Mouse (Mus musculus) lung, postnatal 25 days (tissue): Measurements from ENCODE around the gene Cpne1.

ENCODE experiments used
- DNase-seq: peaks from one replicate; pipeline ENCODE4 v3.0.0; 2022; ENCODE audit warnings: low spot score

Gene Cpne1

DNA sequence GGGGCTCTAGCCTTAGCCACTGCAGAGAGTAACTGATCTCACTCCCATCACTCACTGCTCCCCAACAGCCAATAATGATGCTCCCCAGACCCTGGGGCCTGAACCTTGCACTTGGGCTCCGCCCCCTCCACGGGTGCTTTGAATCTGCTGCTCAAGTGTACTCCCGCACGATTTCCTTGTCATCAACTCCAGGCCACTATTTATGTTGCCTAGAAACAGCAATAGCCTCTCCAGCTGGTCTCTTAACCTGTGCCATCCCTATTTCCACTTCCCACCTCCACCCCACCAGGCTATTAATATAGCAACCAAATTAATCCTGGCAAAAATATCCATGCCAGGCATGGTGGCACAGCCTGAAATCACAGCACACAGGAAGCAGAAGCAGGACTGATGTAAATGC is 32.1 kb downstream of the Cpne1 start:
- DNase-seq = no peak

DNA sequence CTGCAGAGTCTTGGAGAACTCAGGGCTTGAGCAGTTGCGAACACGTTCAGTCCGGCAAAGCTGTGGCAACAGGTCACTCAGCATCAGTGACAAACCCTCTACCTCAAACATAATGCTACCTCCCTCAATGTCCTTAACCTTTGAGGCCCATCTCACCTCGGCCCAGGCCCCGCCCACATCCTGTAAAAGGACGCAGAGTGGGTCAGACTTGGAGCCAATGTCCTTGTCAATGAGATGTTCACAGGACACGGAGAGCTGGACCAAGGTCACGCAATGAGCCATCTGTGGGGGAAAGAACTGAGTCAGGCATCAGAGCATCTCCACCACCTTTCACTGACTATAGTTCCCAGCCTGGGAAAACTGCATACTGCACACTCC is 32.6 kb downstream of the Cpne1 start:
- DNase-seq = no peak

- DNase-seq = no peak
These were observed 33.2 kb downstream of the Cpne1 start for GRCm38 (mm10) chr2:156078421-156079182.

DNA sequence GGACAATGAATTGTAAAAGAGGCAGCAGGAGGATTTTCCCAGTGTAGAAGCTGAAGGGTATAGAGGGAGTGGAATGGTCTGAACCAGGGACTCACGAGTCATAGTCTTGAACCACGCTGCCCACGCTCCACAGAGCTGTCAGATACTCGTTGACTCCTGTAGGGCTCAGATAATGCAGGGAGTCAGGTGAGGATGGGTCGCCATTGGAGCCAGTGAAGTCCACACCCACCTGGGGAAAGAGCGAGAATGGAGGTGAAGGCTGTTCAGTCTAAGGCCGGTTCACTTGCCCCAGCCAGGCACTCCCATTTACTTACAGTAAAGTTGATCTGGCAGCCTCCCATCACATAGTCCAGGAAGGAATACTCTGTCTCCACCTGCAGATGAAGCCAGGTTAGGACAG is 34.3 kb downstream of the Cpne1 start:
- DNase-seq = no peak

DNA sequence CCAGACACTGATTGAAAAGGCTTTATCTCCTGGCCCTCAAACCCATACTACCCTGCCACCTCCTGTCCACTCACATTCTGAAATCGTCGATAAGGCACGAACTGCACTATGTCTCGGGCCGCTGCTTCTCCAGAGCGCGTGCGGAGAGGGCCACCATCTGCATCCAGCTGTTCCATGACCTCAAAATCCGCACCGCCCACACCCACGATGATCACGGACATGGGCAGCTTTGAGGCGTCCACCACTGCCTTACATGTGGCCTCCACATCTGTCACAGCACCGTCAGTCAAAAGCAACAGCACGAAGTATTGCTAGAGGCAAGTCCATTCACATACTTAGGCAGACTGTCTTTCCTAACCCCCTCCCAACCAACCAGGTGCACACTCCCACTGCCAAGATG is 38.0 kb downstream of the Cpne1 start:
- DNase-seq = no peak

DNA sequence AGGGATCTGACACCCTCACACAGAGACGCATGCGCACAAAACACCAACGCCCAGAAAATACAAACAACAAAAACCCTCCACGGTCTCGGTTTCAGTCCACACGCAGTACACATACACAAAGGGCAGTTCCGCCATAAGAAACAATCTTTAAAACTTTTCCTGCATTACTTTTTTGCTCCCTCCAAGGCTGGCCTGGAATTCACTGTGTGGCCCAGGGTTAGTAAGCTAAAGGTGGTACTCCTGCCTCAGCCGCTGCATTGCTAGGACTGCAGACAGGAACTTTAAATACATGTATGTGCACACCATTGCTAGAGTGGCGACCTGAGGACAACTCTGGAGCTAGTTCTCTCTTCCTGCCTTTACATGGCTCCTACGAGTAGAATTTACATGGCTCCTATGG is 40.5 kb downstream of the Cpne1 start:
- DNase-seq = no peak

- DNase-seq = no peak
These were observed 43.8 kb downstream of the Cpne1 start for GRCm38 (mm10) chr2:156067916-156068315.

DNA sequence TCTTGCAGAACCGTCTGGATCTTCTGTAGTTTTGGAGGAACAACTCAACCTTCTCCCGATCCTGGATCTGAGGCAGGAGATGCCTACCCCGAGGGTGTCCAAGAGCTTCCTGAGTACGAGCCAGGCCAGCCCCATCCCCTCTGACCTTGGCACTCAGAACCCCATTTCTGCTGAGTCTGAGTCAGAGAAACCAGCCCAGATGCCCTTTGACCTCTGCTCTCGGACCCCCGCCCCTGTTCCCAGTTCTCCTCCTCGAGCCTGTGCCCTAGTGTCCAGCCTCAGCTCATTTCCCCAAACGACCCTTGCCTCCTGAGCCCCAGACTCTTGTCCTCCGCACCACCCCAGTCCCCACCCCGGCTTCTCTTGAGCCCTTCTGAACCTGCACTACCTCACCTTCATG is 45.6 kb downstream of the Cpne1 start:
- DNase-seq = no peak

GRCm38 (mm10) chr2:156065099-156066041 is 46.4 kb downstream of the Cpne1 start, which contains the start of gene Spag4:
Gene Spag4, plus strand, starts transcription at chr2:156065175.
- DNase-seq = peak; percentile 66

DNA sequence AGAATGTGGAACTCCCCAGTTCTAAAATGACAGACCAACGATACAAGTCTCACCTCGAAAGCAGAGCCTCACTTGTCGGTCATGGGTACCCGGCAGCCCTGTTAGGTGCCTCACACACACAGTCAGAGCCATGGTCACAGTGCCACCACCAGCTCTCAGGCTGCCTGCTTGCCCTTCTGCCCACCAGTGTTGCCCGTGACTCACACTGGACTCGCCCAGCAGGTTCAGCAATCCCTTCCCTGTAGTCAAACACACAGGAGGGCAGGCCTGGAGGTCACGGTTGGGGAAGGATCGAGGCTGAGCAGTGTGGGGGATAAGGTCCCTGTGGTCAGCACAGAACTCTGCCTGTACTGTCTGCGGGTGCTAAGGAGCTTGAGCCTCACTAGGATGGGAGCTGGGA is 58.9 kb downstream of the Cpne1 start, which contains the start of gene Fer1l4:
Fer1l4 (minus strand) TSS at position 132 of the 400 bp plus-strand sequence.
- DNase-seq = no peak

GRCm38 (mm10) chr2:156047929-156048328 is 63.8 kb downstream of the Cpne1 start:
- peak; percentile 18 for DNase-seq

DNA sequence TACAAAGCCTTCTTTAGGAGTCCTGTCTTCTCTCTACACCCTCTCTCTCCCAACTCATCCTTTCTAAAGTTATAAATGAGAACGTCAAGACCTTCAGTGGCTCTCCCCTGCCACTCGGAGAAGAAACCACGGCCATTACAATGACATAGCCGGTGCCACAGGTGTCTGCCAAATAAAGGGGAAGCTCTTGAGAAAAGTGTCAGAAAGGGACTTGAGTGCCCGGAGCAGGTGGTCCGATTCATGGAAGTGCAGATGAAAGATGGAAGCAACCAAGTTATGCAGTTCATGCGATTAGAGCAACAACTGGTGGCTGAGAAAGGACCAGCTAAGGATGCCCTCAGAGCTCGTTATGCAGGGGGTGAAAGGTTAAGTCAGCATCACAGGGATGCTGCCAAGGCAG is 68.9 kb downstream of the Cpne1 start:
- DNase-seq = no peak

DNA sequence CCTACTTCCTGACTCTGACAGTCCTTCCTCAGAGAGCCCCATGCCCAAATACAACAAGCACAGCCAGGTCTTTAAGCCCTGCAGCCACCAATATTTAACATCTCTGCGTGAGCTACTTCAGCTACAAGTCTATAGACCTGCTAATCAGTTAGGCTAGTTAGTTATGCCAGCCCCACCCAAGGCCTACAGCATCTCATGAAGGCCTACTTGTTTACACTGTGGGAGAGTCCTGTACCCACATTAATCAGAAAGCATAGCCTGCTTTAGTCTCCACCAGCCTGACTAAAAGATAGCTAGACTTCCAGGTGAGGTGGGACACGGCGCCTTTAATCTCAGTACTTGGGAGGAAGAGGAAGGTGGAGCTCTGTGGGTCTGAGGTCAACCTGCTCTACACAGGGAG is 72.4 kb downstream of the Cpne1 start:
- DNase-seq = no peak

- DNase-seq = no peak
These were observed 86.3 kb downstream of the Cpne1 start for GRCm38 (mm10) chr2:156025482-156025881.
